Mouse (Mus musculus) cerebellum, postnatal 14 days (tissue): ENCODE results near the gene Cacnb1.

Experiments used
- DNase-seq, 2 experiments: peaks; one replicate each; pipeline ENCODE4 v3.0.0; 2021; ENCODE audit warnings: mixed read lengths in 2 of 2

Gene Cacnb1

GRCm38 (mm10) chr11:98005686-98006085, 17.1 kb downstream of the Cacnb1 start:
- peak in 1 of 2 experiments; percentile 67 for DNase-seq

GRCm38 (mm10) chr11:98005076-98005475, 17.8 kb downstream of the Cacnb1 start:
- peak in 1 of 2 experiments; percentile 61 for DNase-seq

DNA sequence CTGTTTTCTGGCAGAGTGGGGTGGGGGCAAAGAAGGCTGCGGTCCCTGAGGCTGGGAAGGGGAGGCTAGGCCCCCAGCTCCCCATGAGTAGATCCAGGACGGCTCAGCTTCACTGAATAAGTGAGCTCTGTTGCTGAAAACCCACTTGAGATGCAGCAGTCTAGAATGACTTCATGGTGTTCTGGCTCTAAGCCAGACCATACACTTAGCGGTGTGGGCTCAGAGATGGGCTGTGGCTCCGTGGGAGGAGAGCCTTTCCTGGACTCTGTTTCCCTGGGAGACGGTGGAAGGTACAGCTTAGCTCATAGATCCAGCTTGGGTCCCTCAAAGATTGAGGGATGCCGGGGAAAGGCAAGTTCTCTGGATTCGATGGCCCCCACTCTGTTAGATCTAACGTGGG, 18.7 kb downstream of the Cacnb1 start:
- no peak for DNase-seq

DNA sequence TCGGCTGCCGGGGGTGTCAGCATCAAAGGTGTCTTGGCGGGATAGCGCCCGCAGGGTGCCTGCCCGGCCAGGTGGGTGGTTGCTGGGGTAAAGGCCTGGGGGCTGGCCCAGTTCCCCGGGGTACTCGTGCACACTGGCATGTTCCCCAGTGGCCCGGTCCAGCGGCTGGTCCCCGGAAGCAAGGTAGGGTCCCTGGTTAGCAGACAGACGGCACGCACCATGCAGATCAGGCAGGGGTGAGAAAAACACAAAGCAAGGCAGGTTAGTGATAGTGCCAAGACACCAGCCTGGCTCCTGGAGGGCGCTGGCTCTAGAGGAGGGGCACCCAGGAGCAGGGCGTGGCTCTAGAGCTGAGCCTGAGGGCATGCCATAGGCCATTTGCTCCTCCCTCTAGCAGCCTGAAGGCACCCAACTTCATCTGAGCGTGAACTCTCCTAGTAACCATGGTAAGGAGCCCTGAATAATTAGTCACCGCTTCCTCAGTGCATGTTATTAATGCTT, 19.6 kb downstream of the Cacnb1 start:
- no peak for DNase-seq

DNA sequence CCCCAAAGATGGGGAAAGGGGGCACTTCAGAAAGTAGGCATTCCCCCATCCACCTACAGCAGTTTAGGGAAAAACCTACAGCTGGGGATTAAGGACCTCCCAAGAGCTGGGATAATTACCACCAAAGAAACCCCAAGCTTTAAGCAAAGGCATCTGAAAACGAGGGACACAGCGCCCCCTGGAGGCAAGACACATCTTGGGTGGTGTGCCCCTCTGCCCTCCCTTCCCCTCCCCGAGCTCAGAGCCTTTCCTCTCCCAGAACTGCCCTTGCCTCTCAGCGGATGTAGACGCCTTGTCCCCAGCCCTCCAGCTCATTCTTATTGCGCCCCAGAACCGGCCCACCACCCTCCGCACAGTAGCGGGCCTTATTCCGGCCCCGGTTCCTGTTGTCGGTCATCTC, 20.2 kb downstream of the Cacnb1 start:
- peak; percentile 83 to 96 for DNase-seq

- DNase-seq, result no peak
Observed at GRCm38 (mm10) chr11:98001986-98002385, 20.8 kb downstream of the Cacnb1 start.

GRCm38 (mm10) chr11:98001351-98001824, 21.4 kb downstream of the Cacnb1 start:
- DNase-seq, result no peak

GRCm38 (mm10) chr11:98000378-98001140, 22.3 kb downstream of the Cacnb1 start:
- DNase-seq, result no peak

DNA sequence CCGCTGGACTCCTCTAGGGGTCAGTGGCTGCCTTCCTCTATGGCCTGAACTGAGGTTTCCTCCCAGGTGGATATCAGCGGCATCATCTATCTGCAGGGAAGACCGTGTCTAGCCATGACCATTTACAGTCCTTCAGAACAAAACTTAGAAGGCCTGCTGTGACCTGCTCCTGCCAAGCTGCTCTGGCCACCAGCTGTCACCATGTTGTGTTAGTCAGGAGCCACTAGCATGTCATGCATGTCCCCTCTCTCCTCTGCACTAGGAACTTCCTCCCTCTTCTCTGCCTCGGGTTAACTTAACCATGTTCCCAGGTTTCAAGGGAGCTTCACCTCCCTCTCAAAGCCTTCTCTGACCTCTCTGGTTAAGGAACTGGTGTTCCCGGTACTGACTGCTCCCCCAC, 23.1 kb downstream of the Cacnb1 start:
- DNase-seq, result no peak

- DNase-seq, result no peak
Observed at GRCm38 (mm10) chr11:97998898-97999608, 23.8 kb downstream of the Cacnb1 start.

GRCm38 (mm10) chr11:97998074-97998793, 24.6 kb downstream of the Cacnb1 start:
- no peak for DNase-seq

DNA sequence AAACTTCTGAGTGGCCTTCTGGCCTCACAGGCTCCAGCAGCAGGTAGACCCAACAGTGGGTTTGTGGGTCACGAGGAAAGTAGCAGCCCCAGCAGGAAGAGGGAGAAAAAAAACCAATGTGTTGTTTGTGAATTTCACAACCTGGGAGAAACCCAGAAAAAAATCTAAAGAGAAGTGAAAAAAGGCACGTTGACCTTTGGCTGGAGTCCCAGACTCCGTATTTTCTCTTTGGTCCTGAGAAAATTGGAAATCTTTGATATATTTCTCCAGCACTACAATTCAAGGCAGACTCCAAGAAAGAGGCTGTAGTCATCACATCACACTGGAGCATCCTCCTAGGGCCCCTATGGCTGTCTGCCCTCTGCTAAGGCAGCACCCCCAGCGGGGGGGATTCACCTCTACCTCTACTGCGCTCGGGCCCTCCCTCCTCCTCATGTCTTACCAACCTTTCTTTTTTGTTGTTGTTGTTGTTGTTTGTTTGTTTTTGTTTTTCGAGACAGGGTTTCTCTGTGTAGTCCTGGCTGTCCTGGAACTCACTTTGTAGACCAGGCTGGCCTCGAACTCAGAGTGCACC, 25.4 kb downstream of the Cacnb1 start:
- DNase-seq, result no peak

DNA sequence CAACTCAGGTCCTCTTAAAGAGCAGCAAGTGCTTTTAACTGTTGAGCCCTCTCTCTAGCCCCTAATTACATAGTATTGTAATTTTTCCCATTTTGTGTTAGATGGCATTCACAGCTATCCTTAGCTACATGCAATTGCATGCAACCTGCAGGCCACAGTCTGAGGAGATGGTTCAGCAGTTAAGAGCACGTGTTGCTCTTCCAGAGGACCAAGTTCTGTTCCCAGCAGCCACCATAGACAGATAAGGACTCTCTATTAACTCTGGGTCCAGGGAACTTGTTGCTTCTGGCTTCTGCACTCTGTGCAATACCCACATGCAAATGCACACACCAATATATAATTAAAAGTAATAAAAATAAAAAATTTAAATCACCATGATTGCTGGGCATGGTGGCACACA, 26.1 kb downstream of the Cacnb1 start:
- DNase-seq, result no peak

DNA sequence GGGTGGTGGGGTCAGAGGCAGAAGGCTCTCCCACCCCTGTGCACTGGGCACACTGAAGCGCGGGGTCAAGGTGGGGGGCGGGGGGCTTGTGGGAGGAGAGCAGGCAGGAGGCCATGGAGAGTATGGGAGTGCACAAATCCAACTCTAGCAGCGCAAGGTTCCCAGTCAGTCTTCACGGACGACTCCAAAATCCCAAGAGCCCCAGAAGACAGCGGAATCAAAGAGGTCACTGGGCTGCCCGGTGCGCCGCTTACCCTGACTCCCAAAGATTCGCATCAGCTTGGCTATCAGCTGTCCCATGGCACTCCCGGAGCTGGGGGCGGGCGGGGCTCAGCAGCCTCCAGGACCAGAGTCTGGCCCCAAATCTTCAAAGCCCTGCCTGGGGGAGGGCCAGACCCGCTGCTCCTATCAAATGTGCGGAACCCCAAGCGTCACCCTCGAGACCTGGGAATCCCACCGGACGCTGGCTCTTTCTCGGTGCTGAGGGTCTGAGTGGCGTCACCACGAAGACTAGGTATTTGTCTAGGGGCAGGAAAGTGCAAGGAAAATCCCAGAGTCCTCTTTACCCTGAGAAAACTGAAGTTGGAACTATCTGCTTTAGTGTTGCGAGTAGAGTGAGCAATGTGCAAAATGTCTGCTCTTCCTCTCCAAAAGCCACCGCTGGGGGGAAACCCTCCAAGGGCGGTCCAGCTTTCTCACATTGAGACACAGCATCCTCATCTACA, 27.1 kb downstream of the Cacnb1 start, which contains the start of gene Arl5c:
Gene Arl5c, minus strand, starts transcription at position 618 of the 725 bp plus-strand sequence.
- DNase-seq, result peak in 1 of 2 experiments; percentile 30

DNA sequence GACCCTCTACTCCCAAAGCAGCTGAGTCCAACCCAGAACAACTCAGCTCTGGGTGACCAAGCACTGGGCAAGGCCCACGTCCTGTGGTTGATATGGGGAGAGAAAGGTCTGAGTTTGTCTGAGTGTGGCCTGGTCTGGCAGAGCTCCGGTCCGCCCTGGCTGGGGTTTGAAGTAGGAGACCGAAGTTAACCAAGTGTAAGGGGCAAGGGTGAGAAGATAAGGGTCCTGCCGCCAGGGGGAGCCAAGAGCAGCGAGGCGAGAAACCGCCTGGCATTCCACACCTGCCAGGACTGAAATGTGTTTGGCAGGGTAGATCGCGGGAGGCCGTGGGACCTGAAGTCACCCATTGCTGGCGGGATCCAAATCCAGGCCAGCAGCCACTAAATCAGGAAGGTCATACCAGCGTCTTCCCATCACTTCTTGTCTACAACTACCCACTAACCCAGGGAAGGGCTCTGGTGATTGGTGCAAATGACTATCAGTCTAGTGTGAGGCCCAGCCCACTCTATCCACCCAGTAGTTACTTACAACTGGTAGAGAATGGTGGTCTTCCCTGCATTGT, 28.2 kb downstream of the Cacnb1 start:
- DNase-seq, result peak; percentile 75 to 86

DNA sequence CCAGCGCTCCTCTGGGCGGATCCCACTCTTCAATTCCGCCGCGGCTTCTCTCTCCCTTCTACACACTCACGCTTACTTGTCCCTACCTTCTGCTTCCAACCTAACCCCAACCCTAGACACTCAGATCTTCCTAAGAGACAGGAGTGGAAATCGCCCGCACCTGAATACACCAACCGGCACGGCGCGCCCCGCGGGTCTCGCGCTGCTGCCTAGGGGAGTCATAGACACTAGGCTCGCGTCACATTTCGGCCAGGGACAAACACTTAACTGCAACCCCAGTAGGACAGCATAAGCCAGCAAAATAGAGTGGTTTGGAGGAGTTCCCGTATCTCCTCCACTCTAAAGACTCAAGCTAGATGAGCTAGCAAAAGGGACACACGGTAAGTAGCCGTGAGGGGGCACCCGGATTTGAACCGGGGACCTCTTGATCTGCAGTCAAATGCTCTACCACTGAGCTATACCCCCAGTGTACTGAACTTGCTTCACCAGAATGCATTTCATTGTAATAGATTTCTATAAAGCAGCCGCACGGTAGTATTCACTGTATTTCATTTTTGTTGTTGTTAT, 34.2 kb downstream of the Cacnb1 start:
- DNase-seq, result peak; percentile 91 to 93

DNA sequence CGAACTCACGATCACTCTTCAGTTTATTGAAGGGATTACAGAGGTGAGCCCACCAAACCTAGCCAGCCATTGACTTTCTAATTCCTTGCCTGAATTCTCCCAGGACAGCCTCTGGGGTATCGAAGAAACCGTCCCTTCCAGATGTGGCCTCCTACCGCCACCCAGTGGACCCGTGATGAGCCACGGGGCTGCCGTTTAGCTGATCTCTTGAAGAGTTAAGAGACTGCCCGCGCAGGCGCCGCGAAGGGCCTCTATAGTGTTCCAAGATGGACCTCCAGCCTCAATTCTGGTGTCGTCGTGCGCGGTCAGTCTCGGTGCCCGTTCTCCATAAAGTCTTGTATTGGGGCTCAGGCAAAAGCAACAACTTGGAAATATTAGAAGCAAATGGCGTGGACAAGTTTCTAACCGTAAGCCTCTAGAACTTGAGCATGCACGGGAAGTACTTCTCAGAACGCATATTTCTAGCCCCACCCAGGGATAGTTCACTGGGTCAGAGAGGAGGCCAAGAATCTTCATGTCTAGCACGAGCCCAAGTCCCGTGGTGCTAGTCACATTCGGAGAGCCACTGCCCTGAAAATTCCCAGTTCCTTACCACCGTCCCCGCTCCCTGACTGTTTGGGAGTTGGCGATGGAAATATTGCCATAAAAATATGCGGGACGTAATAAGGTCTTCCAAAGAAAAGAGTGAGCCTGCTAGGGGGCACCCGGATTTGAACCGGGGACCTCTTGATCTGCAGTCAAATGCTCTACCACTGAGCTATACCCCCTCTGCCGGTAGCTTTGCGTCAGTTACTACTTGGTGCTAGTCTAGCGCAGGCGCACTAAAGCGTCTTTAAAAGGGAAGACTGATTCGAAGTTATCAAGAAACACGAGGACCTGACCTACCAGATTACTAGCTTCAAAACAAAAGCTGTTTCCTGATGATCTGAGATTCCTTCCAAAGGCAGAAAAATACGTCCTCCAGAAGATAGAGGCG, 35.0 kb downstream of the Cacnb1 start:
- peak; percentile 96 to 97 for DNase-seq

GRCm38 (mm10) chr11:97986738-97987465, 35.9 kb downstream of the Cacnb1 start:
- DNase-seq, result no peak
